Mouse (Mus musculus) kidney, postnatal 36 days (tissue): ENCODE results near the gene Tmem178.

Experiments used
- DNase-seq, 2 experiments: peaks; one replicate each; pipeline ENCODE4 v3.0.0; 2021 to 2022; ENCODE audit warnings: mixed read lengths in 2 of 2

Gene Tmem178

DNA sequence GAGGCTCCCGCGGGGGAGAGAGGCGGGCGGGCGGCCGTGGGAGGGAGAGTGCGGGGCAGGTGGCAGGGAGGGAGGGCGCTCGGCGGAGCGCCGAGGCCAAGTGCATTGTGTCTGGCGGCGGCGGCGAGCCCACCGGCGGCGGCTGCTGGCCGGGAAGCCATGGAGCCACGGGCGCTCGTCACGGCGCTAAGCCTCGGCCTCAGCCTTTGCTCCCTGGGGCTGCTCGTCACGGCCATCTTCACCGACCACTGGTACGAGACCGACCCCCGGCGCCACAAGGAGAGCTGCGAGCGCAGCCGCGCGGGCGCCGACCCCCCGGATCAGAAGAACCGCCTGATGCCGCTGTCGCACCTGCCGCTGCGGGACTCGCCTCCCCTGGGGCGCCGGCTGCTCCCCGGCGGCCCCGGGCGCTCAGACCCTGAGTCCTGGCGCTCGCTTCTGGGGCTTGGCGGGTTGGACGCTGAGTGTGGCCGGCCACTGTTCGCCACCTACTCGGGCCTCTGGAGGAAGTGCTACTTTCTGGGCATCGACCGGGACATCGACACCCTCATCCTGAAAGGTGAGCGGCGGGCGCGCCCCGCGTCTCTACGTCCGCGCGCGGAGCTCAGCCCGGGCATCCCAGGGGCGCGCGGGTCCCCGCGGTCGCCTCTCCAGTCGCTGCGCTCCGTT lies at the start of gene Tmem178:
Tmem178 (plus strand) TSS at position 103 of the 669 bp plus-strand sequence.
- peak in 1 of 2 experiments; percentile 56 for DNase-seq

DNA sequence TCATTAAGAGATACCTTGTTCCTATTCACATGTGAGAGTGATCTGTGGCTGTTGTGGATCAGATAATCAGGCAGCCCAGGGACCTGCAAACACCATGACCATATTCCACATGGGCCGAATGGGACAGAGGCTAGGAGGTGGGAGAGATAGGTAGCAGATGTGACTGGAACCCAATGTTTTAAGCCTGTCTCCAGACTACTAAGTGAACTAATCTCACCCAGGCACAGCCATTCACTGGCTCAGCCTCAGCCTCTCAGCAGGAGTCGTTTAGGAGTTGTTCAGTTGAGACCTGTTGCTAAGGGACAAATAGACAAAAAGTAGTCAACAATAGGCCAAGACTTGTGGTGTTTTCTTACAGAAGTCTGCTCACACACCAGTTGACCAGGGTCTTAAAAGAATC lies 48.0 kb upstream of the Tmem178 start:
- DNase-seq: no peak

GRCm38 (mm10) chr17:80897709-80898440 lies 46.6 kb upstream of the Tmem178 start:
- peak; percentile 31 to 38 for DNase-seq

DNA sequence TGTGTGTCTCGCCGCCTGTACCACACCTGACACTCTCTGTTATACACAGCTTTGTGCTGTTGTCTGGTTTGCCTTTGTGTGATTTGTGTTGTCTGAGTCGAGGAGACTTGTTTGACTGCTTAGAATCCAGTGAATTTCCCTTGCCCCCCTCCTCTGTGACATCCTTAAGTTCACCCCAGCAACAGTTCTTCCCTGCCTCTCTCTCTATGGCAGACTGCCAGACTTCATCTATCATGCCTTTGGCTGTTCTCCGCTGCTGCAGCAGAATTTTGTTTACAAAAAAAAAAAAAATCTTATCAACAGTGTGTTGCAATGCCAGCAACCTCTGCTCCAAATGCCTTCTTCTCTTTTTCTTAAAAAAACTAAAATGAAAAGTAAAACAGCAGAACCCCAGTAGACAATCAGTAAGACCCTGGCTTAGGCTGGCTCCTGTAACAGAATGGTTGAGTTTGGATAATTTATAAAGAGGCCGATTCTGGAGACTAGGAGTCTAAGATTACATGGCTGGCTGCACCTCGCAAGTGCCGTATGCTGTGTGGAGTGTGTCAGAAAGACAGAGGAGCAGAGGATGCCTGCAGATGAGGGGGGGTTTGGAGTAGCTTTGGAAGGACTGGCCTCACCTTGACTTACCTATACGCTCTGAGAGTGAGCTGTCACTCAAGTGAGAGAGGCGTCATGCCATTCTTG lies 44.8 kb upstream of the Tmem178 start:
- peak; percentile 65 to 82 for DNase-seq

GRCm38 (mm10) chr17:80900200-80900520 lies 44.3 kb upstream of the Tmem178 start:
- DNase-seq: no peak

DNA sequence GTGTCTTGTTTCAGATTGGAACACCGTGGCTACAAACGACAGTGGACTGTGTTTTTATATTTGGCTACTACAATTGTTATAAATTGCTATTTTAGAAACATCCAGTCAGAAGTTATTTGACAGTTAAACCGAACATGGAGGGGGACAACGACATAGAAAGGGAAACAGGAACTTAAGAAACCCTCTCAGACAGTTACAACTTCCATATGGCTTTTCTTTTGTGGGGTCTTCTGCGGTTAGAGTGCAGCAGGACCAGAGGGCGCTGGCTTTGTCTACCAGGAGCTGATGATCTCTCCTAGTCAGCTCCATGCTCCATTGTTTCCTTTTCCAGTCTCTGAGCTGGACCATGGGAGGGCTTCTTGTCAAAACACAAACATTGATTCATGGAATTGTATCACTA lies 42.5 kb upstream of the Tmem178 start:
- DNase-seq: no peak

DNA sequence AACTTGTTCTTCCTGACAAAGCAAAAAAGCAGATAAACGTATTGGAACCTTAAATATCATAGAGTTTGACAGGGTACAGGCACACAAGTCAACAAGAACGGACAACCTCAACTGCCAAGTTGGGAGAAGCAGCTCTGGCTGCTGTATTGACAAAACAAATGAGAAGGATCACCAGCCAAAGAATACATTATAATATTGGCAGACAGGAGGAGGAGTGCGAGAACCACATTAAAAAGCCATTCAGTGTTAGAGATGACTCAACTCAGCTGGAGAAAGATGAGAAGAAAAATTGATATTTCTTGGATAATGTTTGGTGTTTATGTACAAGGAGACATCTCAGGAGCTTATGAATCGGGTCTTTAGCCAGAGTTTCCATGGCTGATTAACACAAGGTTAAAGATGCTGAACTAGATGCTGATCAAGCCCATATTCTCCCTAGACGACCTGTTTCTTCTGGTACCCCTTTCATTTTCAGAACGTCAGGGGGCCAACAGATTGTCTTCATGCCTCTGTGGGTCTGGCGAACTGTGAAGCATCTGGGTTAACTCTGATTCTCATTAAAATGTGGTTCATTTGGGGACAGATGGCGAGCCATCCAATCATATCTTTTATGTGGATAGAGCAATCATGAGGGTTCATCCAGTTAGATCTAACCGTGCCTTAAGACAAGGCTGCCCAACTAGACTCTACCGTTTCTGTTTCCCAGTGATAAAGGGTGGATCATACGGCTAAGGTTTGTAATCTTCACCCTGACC lies 41.1 kb upstream of the Tmem178 start:
- DNase-seq: no peak

- no peak for DNase-seq
Measured at GRCm38 (mm10) chr17:80904061-80904460, 40.4 kb upstream of the Tmem178 start.

DNA sequence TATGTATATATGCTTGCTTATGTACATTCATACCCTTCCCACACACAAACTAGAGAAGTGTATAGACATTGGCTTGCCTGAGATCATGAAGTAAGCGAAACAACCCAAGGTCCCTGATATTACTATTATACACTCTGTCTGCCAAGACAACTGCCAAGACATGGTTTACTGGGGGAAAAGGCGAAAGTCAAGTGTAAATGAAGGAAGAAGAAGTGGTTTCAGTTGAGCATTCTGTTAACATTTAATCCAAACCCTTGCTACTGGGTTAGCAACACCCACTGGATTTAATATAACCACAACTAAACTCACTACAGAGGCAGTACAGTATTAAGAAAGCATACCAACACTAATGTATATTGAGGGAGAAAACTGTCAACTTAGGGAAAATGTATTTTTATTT lies 28.8 kb upstream of the Tmem178 start:
- DNase-seq: peak in 1 of 2 experiments; percentile 33

GRCm38 (mm10) chr17:80919261-80919660 lies 25.2 kb upstream of the Tmem178 start:
- no peak for DNase-seq

- DNase-seq: peak; percentile 62 to 64
Measured at GRCm38 (mm10) chr17:80921286-80922134, 22.9 kb upstream of the Tmem178 start.

DNA sequence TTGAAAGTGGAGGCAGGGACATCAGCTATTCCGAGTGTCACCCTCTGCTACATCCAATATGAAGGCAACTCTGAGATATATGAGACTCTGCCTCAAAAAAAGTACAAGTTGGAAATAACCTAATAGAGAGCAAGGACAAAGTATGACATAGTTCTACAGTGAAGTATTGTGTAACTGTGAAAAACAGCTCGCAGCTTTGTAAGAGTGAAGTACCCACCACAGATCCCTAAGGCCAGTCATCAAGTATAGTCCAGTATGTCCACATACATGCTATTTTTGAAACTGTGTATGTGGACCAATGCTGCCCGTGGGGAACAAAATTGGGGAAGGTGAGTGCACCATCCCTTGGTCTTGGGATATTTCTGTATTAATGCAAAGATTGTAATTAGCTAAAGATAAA lies 18.9 kb upstream of the Tmem178 start:
- no peak for DNase-seq

- DNase-seq: no peak
Measured at GRCm38 (mm10) chr17:80927151-80927550, 17.3 kb upstream of the Tmem178 start.

- no peak for DNase-seq
Measured at GRCm38 (mm10) chr17:80932716-80933115, 11.7 kb upstream of the Tmem178 start.

DNA sequence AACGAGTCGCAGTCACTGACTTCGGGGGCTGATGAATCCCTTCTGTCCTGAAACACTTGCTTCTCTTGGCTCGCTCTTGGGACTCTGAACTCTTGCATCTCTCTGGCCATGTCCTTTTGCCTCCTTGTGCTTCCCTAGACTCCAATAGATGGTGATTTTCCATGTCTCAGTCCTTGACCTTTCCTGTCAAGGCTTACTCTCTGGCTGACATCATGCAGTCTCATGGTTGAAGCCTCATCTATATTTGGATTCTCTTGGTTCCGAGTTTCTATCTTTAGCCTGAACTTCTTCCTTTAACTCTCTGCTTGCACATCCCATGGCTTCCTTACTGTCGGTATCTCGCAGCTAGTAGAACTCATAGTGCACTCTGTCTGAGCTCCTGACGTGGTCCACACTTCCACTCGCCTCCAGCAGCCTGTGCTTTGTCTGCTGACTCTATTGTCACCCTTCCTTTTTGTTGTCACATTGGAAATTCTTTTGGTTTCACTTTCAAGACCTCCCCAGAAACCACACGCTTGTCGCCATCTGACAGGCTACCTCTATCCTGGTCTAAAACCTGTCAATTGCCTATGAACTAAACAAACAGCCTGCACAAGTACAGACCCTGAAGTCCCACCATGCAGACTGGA lies 10.9 kb upstream of the Tmem178 start:
- peak; percentile 20 to 44 for DNase-seq

DNA sequence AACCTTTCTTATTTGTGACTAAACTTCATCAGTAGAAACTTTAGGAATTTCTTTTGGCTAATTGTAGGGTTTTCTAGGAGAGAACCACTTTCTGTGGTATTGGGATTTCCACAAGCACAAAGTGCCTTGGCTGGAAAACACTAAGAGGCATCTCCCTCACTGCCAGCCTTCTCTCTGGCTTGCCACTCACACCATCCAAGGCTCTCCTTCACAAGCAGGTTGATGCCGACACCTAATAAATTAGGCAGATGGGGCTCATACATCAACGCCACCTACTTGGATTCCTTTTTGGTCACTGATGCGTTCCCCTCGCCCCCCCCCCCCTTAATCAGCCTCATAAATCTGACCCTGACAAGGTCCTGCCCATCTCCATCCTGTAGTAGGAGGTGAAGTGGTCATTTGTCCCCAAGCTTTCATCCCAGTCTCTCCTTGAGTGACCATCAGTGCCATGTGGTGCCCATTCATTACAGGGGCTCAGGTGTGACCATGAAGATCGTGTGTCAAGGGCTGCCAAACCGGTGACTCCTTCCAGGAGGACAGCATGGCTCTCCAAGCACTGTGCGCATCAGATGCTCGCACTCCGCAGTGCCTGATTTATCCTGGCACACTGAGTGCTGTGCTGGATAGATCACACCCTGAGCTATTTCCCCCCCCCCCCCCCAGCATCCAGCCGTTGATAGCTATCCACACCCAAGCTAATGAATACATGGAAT lies 8.5 kb upstream of the Tmem178 start:
- DNase-seq: no peak

DNA sequence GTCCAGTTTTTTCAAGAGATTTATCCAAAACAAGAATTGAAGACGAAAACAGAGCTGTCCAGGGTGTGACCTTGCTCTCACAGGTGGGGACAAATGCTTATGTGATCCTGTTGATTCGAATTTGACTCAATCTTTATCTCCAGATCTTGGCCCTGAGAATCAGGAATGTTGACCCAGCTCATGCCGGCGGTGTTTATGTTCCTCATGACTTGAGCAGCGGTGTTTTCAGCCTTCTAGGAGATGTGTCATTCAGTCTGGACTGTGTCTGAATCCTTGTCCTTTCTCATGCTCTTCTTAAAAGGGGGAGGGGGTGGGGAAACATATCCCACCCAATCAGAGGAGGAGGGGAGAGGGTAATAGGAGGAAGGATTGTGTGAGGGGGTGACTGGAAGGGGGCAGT lies 7.9 kb upstream of the Tmem178 start:
- DNase-seq: no peak

GRCm38 (mm10) chr17:80939833-80940232 lies 4.6 kb upstream of the Tmem178 start:
- DNase-seq: no peak

- no peak for DNase-seq
Measured at GRCm38 (mm10) chr17:80941857-80942256, 2.6 kb upstream of the Tmem178 start.

DNA sequence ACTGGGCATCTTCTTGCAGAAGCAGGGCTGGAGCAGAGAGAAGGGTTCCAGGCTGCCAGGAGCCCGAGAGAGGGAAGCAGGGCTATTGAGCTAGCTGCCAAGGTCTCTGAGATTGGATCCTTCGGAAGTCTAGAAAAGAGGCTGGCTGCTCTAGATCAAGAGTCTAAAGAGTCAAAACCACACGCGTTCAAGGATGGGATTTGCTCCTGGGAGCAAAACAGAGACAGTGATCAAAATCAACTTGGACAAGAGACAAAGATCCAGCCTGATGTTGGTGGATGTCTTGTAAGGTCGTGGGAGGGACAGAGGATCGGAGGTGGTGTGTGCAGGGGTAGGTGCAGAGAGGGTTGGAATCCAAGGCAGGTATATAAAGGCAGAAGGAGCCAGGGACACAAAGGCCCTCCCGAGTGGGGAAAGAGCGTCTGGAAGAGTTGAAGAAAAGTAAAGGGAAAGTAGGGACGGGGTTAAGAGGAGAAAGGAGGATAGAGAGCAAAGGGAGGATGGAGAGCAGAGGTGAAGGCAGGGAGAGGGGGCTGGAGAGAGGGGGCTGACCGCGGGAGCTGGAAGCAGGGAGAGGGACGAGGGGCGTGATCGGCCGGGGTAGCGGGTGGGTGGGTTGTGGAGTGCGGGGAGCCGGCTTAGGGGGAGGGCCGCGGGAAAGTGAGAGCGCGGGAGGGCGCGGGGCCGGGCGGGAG lies 450 bp upstream of the Tmem178 start:
- no peak for DNase-seq
